Comparison of ENCODE assay signal across 8 mouse cellular contexts in the genomic region with DNA sequence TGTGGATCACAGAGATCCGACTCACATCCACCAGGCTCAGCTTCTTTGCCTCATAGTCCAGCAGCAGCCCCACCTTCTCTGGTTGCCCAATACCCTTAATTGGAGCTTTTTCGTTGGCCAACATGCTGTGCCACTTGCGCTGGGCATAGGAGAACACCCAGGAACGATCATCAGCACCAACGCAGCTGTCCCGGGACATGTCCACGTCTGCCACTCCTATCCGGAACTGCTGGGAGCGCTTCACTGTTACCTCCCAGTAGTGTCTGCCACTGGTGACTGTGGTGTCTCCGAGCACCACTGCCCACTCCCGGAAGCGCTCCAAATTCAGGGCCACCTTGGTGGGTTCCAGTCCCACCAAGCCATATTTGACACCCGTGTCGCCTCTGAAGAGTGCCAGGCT. TPM values are rescaled to one million over a fixed set of nuclear protein-coding genes. Genes with fewer than 3 reads are reported as not detected.
DNase-seq lines count a peak whose midpoint lies in the region; ATAC-seq and TF ChIP-seq lines count a peak whose summit lies in the region.

No protein-coding gene starts in this region.

- no peak for TF ChIP-seq RAD21 in MEL (IDR thresholded peaks at IDR 0.05; ENCODE audit: low read depth, low read length)

- peak overlapping the region; percentile 78 for H3K9ac ChIP-seq in MEL (ENCODE audit: control insufficient read depth, low read depth, low read length, poor library complexity, severe bottlenecking)
- peak overlapping the region; percentile 57 for H3K9ac ChIP-seq in intestine, postnatal 0 days (ENCODE audit: low read depth, low read length)

- ATAC-seq in erythroblast, adult 5-6 weeks (replicated peaks; ENCODE audit: low FRiP score, poor library complexity, severe bottlenecking): peak; percentile 40; the same call in 1 of the 2 replicates
- ATAC-seq in intestine, postnatal 0 days: peak; percentile 10; the same call in 1 of the 2 replicates
- ATAC-seq in megakaryocyte-erythroid progenitor cell, adult 5-6 weeks (replicated peaks; ENCODE audit: low FRiP score, low TSS enrichment, poor library complexity, severe bottlenecking): peak; percentile 28

- H3K27me3 ChIP-seq in kidney, adult 2 months (replicated peaks; ENCODE audit: control insufficient read depth, insufficient read depth, low read length): no peaks in the 10 kb centered on the region
- H3K27me3 ChIP-seq in MEL (ENCODE audit: control insufficient read depth in 1 of 2, insufficient read depth in 2 of 2, low read length in 2 of 2): no peaks in the 10 kb centered on the region
- H3K27me3 ChIP-seq in intestine, postnatal 0 days (replicated peaks; ENCODE audit: control insufficient read depth, insufficient read depth, low read length): no peaks in the 10 kb centered on the region

- no peaks in the 10 kb centered on the region for H3K9me3 ChIP-seq in MEL (replicated peaks; ENCODE audit: insufficient read depth, low read length)
- H3K9me3 ChIP-seq in intestine, postnatal 0 days (ENCODE audit: control insufficient read depth): no peaks in the 10 kb centered on the region

- peaks cover 3% of the 10 kb centered on the region; the same call in 1 of the 2 replicates for H3K4me1 ChIP-seq in kidney, adult 2 months (ENCODE audit: control insufficient read depth, insufficient read depth, low read length)
- H3K4me1 ChIP-seq in MEL (ENCODE audit: control insufficient read depth in 1 of 2, insufficient read depth in 2 of 2, low read length in 2 of 2): peaks cover 2 to 15% of the 10 kb centered on the region in 2 experiments; a peak in 3 of 4 replicates
- H3K4me1 ChIP-seq in intestine, postnatal 0 days (replicated peaks; ENCODE audit: control insufficient read depth, insufficient read depth, low read length): no peaks in the 10 kb centered on the region

- TF ChIP-seq CTCF in kidney, adult 2 months (conservative IDR thresholded peaks at IDR 0.05; ENCODE audit: insufficient read depth, insufficient read length, low read depth, low read length): no peak
- TF ChIP-seq CTCF in MEL (IDR thresholded peaks at IDR 0.05 in 2 of 3, conservative IDR thresholded peaks at IDR 0.05 in 1 of 3; ENCODE audit: control insufficient read depth in 1 of 3, insufficient read depth in 1 of 3, low read depth in 2 of 3, low read length in 3 of 3, poor library complexity in 1 of 3, severe bottlenecking in 1 of 3): no peak
- no peak for TF ChIP-seq CTCF in intestine, postnatal 0 days (IDR thresholded peaks at IDR 0.05; ENCODE audit: low read depth)

- no peak for TF ChIP-seq POLR2A in kidney, adult 2 months (IDR thresholded peaks at IDR 0.05; ENCODE audit: low read depth, low read length)
- TF ChIP-seq POLR2A in MEL (IDR thresholded peaks at IDR 0.05; ENCODE audit: control insufficient read depth in 1 of 2, insufficient read depth in 1 of 2, low read depth in 1 of 2, low read length in 2 of 2, poor library complexity in 1 of 2): no peak

- peak overlapping the region; percentile 88 for H3K4me2 ChIP-seq in intestine, postnatal 0 days (replicated peaks; ENCODE audit: low read depth)

- DNase-seq in kidney, adult 2 months: peak; percentile 16
- no peak for DNase-seq in kidney, adult 11 months
- DNase-seq in MEL (ENCODE audit: low read depth, low spot score): no peak
- no peak for DNase-seq in frontal cortex, postnatal 25 days (ENCODE audit: low spot score in 2 of 2)
- DNase-seq in spleen, adult 18-20 months: no peak

- 14% methylated on average over 14 of the region's 14 CpGs for WGBS in kidney, adult 2 months
- 11% methylated on average over 14 of the region's 14 CpGs for WGBS in intestine, postnatal 0 days

- H3K36me3 ChIP-seq in kidney, adult 2 months (ENCODE audit: control insufficient read depth, insufficient read depth, low read length): no peaks in the 10 kb centered on the region
- peaks cover 0 to 13% of the 10 kb centered on the region in 2 experiments; a peak in 2 of 4 replicates for H3K36me3 ChIP-seq in MEL (ENCODE audit: control insufficient read depth in 1 of 2, insufficient read depth in 2 of 2, low read length in 2 of 2)
- H3K36me3 ChIP-seq in intestine, postnatal 0 days (ENCODE audit: control insufficient read depth, insufficient read depth): peaks cover 9% of the 10 kb centered on the region

- no peak overlapping the region for H3K27ac ChIP-seq in kidney, adult 2 months (ENCODE audit: insufficient read depth, low read depth, low read length)
- H3K27ac ChIP-seq in MEL (ENCODE audit: control insufficient read depth, low read depth, low read length): 0 out of 2 replicates have a peak overlapping the region, but pooled peaks have one; percentile 46
- no peak overlapping the region for H3K27ac ChIP-seq in intestine, postnatal 0 days (ENCODE audit: low read depth, low read length)

- H3K4me3 ChIP-seq in kidney, adult 2 months (ENCODE audit: insufficient read depth, low read depth, low read length): peak overlapping the region; percentile 54
- peak overlapping the region; percentile 75 to 89 for H3K4me3 ChIP-seq in MEL (ENCODE audit: control insufficient read depth in 1 of 2, insufficient read depth in 1 of 2, low read depth in 2 of 2, low read length in 2 of 2)
- peak overlapping the region; percentile 68 for H3K4me3 ChIP-seq in intestine, postnatal 0 days (ENCODE audit: low read depth, low read length)

- TF ChIP-seq EP300 in MEL (IDR thresholded peaks at IDR 0.05; ENCODE audit: low read depth in 1 of 2, low read length in 2 of 2): no peak

- peaks cover 11% of the 10 kb centered on the region for H3K79me2 ChIP-seq in MEL (ENCODE audit: control insufficient read depth, insufficient read depth, low read length, poor library complexity)

TF ChIP-seq in MEL, 35 proteins besides CTCF, POLR2A, EP300 and RAD21 (continues in another document):
- TF ChIP-seq MXI1 (IDR thresholded peaks at IDR 0.05; ENCODE audit: low read depth, low read length): no peak
- TF ChIP-seq CHD2 (IDR thresholded peaks at IDR 0.05; ENCODE audit: low read length): no peak

RNA-seq across cellular contexts. Expression of gene Spryd4, which starts 0.7 kb away (rescaled TPM):
- 15.5 and 17.3 TPM in 2 replicates for polyA plus RNA-seq in kidney, adult 2 months (2012; rRNA removed)
- total RNA-seq in MEL (2012; rRNA removed): 13.8 and 17.2 TPM in 2 replicates
- 10 to 100 TPM in 1 of 2 experiments, not detected in 1; 19.6 TPM for polyA plus RNA-seq in MEL (2012; ENCODE audit: insufficient read depth in 1 of 2, insufficient read length in 2 of 2, low read depth in 1 of 2, low replicate concordance in 2 of 2, missing spikeins in 1 of 2)
- total RNA-seq in erythroblast, adult 5-6 weeks (2015; ENCODE audit: low replicate concordance): 6.3 and 6.7 TPM in 2 replicates
- total RNA-seq in erythroblast, adult 5-6 weeks (2017; ENCODE audit: low replicate concordance): 1.4 and 3.1 TPM in 2 replicates
- polyA plus RNA-seq in intestine, postnatal 0 days (2015; fragmentation: Nextera tagmentation; extraction: Ambion mirVana): 22.9 and 23.2 TPM in 2 replicates
- 37.3 and 44.4 TPM in 2 replicates for total RNA-seq in megakaryocyte-erythroid progenitor cell, adult 5-6 weeks (2014; fragmentation: Nextera tagmentation)
- 31.2 and 39.7 TPM in 2 replicates for total RNA-seq in megakaryocyte-erythroid progenitor cell, adult 5-6 weeks (2017)

RNA-seq across cellular contexts. Expression of gene Mip, which starts 14.7 kb away (rescaled TPM):
- polyA plus RNA-seq in kidney, adult 2 months (2012; rRNA removed): not detected in 2 replicates
- not detected in 2 replicates for total RNA-seq in MEL (2012; rRNA removed)
- under 1 TPM in 1 of 2 experiments, not detected in 1; 0.04 TPM for polyA plus RNA-seq in MEL (2012; ENCODE audit: insufficient read depth in 1 of 2, insufficient read length in 2 of 2, low read depth in 1 of 2, low replicate concordance in 2 of 2, missing spikeins in 1 of 2)
- total RNA-seq in erythroblast, adult 5-6 weeks (2015; ENCODE audit: low replicate concordance): not detected in 2 replicates
- total RNA-seq in erythroblast, adult 5-6 weeks (2017; ENCODE audit: low replicate concordance): 0.84 and 0.85 TPM in 2 replicates
- not detected in 2 replicates for polyA plus RNA-seq in intestine, postnatal 0 days (2015; fragmentation: Nextera tagmentation; extraction: Ambion mirVana)
- 0.74 TPM in 1 of 2 replicates, not detected in the other for total RNA-seq in megakaryocyte-erythroid progenitor cell, adult 5-6 weeks (2014; fragmentation: Nextera tagmentation)
- 1.6 TPM in 1 of 2 replicates, not detected in the other for total RNA-seq in megakaryocyte-erythroid progenitor cell, adult 5-6 weeks (2017)

RNA-seq across cellular contexts. Expression of gene Gls2, which starts 16.7 kb away (rescaled TPM):
- polyA plus RNA-seq in kidney, adult 2 months (2012; rRNA removed): 0.33 and 0.61 TPM in 2 replicates
- 11.8 and 15.6 TPM in 2 replicates for total RNA-seq in MEL (2012; rRNA removed)
- polyA plus RNA-seq in MEL (2012; ENCODE audit: insufficient read depth in 1 of 2, insufficient read length in 2 of 2, low read depth in 1 of 2, low replicate concordance in 2 of 2, missing spikeins in 1 of 2): 10 to 100 TPM in 1 of 2 experiments, not detected in 1; 17.8 TPM
- total RNA-seq in erythroblast, adult 5-6 weeks (2015; ENCODE audit: low replicate concordance): 3.8 TPM in 2 replicates
- total RNA-seq in erythroblast, adult 5-6 weeks (2017; ENCODE audit: low replicate concordance): 0.60 and 0.84 TPM in 2 replicates
- polyA plus RNA-seq in intestine, postnatal 0 days (2015; fragmentation: Nextera tagmentation; extraction: Ambion mirVana): 0.37 and 0.42 TPM in 2 replicates
- total RNA-seq in megakaryocyte-erythroid progenitor cell, adult 5-6 weeks (2014; fragmentation: Nextera tagmentation): 8.8 and 15.0 TPM in 2 replicates
- 9.1 and 16.7 TPM in 2 replicates for total RNA-seq in megakaryocyte-erythroid progenitor cell, adult 5-6 weeks (2017)

RNA-seq across cellular contexts. Expression of gene Timeless, which starts 20.9 kb away (rescaled TPM):
- polyA plus RNA-seq in kidney, adult 2 months (2012; rRNA removed): 2.7 and 3.8 TPM in 2 replicates
- total RNA-seq in MEL (2012; rRNA removed): 49.3 and 50.2 TPM in 2 replicates
- polyA plus RNA-seq in MEL (2012; ENCODE audit: insufficient read depth in 1 of 2, insufficient read length in 2 of 2, low read depth in 1 of 2, low replicate concordance in 2 of 2, missing spikeins in 1 of 2): 100 to 1,000 TPM in 1 of 2 experiments, 10 to 100 TPM in 1; 89.8 to 627 TPM
- total RNA-seq in erythroblast, adult 5-6 weeks (2015; ENCODE audit: low replicate concordance): 4.0 and 6.3 TPM in 2 replicates
- 39.4 and 44.5 TPM in 2 replicates for total RNA-seq in erythroblast, adult 5-6 weeks (2017; ENCODE audit: low replicate concordance)
- polyA plus RNA-seq in intestine, postnatal 0 days (2015; fragmentation: Nextera tagmentation; extraction: Ambion mirVana): 8.6 and 10.6 TPM in 2 replicates
- 104 and 125 TPM in 2 replicates for total RNA-seq in megakaryocyte-erythroid progenitor cell, adult 5-6 weeks (2014; fragmentation: Nextera tagmentation)
- 105 and 128 TPM in 2 replicates for total RNA-seq in megakaryocyte-erythroid progenitor cell, adult 5-6 weeks (2017)

RNA-seq across cellular contexts. Expression of gene Rbms2, which starts 30.9 kb away (rescaled TPM):
- 69.0 and 70.1 TPM in 2 replicates for polyA plus RNA-seq in kidney, adult 2 months (2012; rRNA removed)
- total RNA-seq in MEL (2012; rRNA removed): 5.1 and 5.8 TPM in 2 replicates
- 10 to 100 TPM in 1 of 2 experiments, not detected in 1; 23.5 TPM for polyA plus RNA-seq in MEL (2012; ENCODE audit: insufficient read depth in 1 of 2, insufficient read length in 2 of 2, low read depth in 1 of 2, low replicate concordance in 2 of 2, missing spikeins in 1 of 2)
- 1.9 and 5.0 TPM in 2 replicates for total RNA-seq in erythroblast, adult 5-6 weeks (2015; ENCODE audit: low replicate concordance)
- total RNA-seq in erythroblast, adult 5-6 weeks (2017; ENCODE audit: low replicate concordance): 0.51 and 6.8 TPM in 2 replicates
- 11.2 and 11.7 TPM in 2 replicates for polyA plus RNA-seq in intestine, postnatal 0 days (2015; fragmentation: Nextera tagmentation; extraction: Ambion mirVana)
- total RNA-seq in megakaryocyte-erythroid progenitor cell, adult 5-6 weeks (2014; fragmentation: Nextera tagmentation): 25.2 and 31.5 TPM in 2 replicates
- total RNA-seq in megakaryocyte-erythroid progenitor cell, adult 5-6 weeks (2017): 9.1 and 10.9 TPM in 2 replicates
